Mouse (Mus musculus): ENCODE results near the gene Nell2. TPM values are rescaled to one million over a fixed set of nuclear protein-coding genes. Genes with fewer than 3 reads are reported as not detected.

The Nell2 gene
- polyA plus RNA-seq, 1 experiment = 0.62 TPM

- H3K27me3 ChIP-seq (ENCODE audit: control insufficient read depth, insufficient read depth, insufficient read length) = no peaks in the 10 kb centered on the region
- no peak overlapping the region for H3K4me3 ChIP-seq (ENCODE audit: insufficient read depth, poor library complexity, severe bottlenecking)
- H3K79me3 ChIP-seq (ENCODE audit: low read depth) = no peaks in the 10 kb centered on the region
- H3ac ChIP-seq (ENCODE audit: control insufficient read depth, insufficient read length, low read depth) = no peak overlapping the region
- no peaks in the 10 kb centered on the region for H3K79me2 ChIP-seq (ENCODE audit: control insufficient read depth, insufficient read depth)
- TF ChIP-seq FOSL1 (IDR thresholded peaks at IDR 0.05; ENCODE audit: insufficient read depth, low read length, poor library complexity, severe bottlenecking) (no peak), CEBPB (IDR thresholded peaks at IDR 0.05; ENCODE audit: low read depth) (no peak), USF1 (IDR thresholded peaks at IDR 0.05; ENCODE audit: low read depth) (no peak), CTCF (IDR thresholded peaks at IDR 0.05; ENCODE audit: control insufficient read depth, insufficient read depth, insufficient read length) (no peak), MAX (IDR thresholded peaks at IDR 0.05) (no peak), MYOG (IDR thresholded peaks at IDR 0.05; ENCODE audit: control insufficient read depth, extremely low read depth, insufficient read length) (no peak), MYOD1 (IDR thresholded peaks at IDR 0.05; ENCODE audit: control insufficient read depth, insufficient read length, low read depth) (no peak)
- no peaks in the 10 kb centered on the region for H3K36me3 ChIP-seq (ENCODE audit: control insufficient read depth, insufficient read depth)
Observed at GRCm38 (mm10) chr15:95273236-95273635, 255.1 kb downstream of the Nell2 start.

GRCm38 (mm10) chr15:95272167-95272566 lies 256.2 kb downstream of the Nell2 start:
- H3K36me3 ChIP-seq (ENCODE audit: control insufficient read depth, insufficient read depth) = no peaks in the 10 kb centered on the region
- TF ChIP-seq CEBPB (IDR thresholded peaks at IDR 0.05; ENCODE audit: low read depth) = no peak
- no peak for TF ChIP-seq MAX (IDR thresholded peaks at IDR 0.05)
- no peak for TF ChIP-seq USF1 (IDR thresholded peaks at IDR 0.05; ENCODE audit: low read depth)
- TF ChIP-seq CTCF (IDR thresholded peaks at IDR 0.05; ENCODE audit: control insufficient read depth, insufficient read depth, insufficient read length) = no peak
- TF ChIP-seq FOSL1 (IDR thresholded peaks at IDR 0.05; ENCODE audit: insufficient read depth, low read length, poor library complexity, severe bottlenecking) = no peak
- TF ChIP-seq MYOD1 (IDR thresholded peaks at IDR 0.05; ENCODE audit: control insufficient read depth, insufficient read length, low read depth) = no peak
- TF ChIP-seq MYOG (IDR thresholded peaks at IDR 0.05; ENCODE audit: control insufficient read depth, extremely low read depth, insufficient read length) = no peak
- H3K79me3 ChIP-seq (ENCODE audit: low read depth) = no peaks in the 10 kb centered on the region
- no peak overlapping the region for H3K4me3 ChIP-seq (ENCODE audit: insufficient read depth, poor library complexity, severe bottlenecking)
- no peaks in the 10 kb centered on the region for H3K27me3 ChIP-seq (ENCODE audit: control insufficient read depth, insufficient read depth, insufficient read length)
- H3ac ChIP-seq (ENCODE audit: control insufficient read depth, insufficient read length, low read depth) = no peak overlapping the region
- H3K79me2 ChIP-seq (ENCODE audit: control insufficient read depth, insufficient read depth) = no peaks in the 10 kb centered on the region

- TF ChIP-seq MAX (IDR thresholded peaks at IDR 0.05) (no peak), MYOG (IDR thresholded peaks at IDR 0.05; ENCODE audit: control insufficient read depth, extremely low read depth, insufficient read length) (no peak), USF1 (IDR thresholded peaks at IDR 0.05; ENCODE audit: low read depth) (no peak), CEBPB (IDR thresholded peaks at IDR 0.05; ENCODE audit: low read depth) (no peak), FOSL1 (IDR thresholded peaks at IDR 0.05; ENCODE audit: insufficient read depth, low read length, poor library complexity, severe bottlenecking) (no peak), MYOD1 (IDR thresholded peaks at IDR 0.05; ENCODE audit: control insufficient read depth, insufficient read length, low read depth) (no peak), CTCF (IDR thresholded peaks at IDR 0.05; ENCODE audit: control insufficient read depth, insufficient read depth, insufficient read length) (no peak)
- H3K4me3 ChIP-seq (ENCODE audit: insufficient read depth, poor library complexity, severe bottlenecking) = no peak overlapping the region
- no peaks in the 10 kb centered on the region for H3K27me3 ChIP-seq (ENCODE audit: control insufficient read depth, insufficient read depth, insufficient read length)
- H3K79me2 ChIP-seq (ENCODE audit: control insufficient read depth, insufficient read depth) = no peaks in the 10 kb centered on the region
- H3ac ChIP-seq (ENCODE audit: control insufficient read depth, insufficient read length, low read depth) = no peak overlapping the region
- no peaks in the 10 kb centered on the region for H3K79me3 ChIP-seq (ENCODE audit: low read depth)
- no peaks in the 10 kb centered on the region for H3K36me3 ChIP-seq (ENCODE audit: control insufficient read depth, insufficient read depth)
Observed at GRCm38 (mm10) chr15:95259671-95260450, 268.5 kb downstream of the Nell2 start.

GRCm38 (mm10) chr15:95257131-95257530 lies 271.2 kb downstream of the Nell2 start:
- TF ChIP-seq FOSL1 (IDR thresholded peaks at IDR 0.05; ENCODE audit: insufficient read depth, low read length, poor library complexity, severe bottlenecking) (no peak), CEBPB (IDR thresholded peaks at IDR 0.05; ENCODE audit: low read depth) (no peak), MYOD1 (IDR thresholded peaks at IDR 0.05; ENCODE audit: control insufficient read depth, insufficient read length, low read depth) (no peak), USF1 (IDR thresholded peaks at IDR 0.05; ENCODE audit: low read depth) (no peak), MAX (IDR thresholded peaks at IDR 0.05) (no peak), CTCF (IDR thresholded peaks at IDR 0.05; ENCODE audit: control insufficient read depth, insufficient read depth, insufficient read length) (no peak), MYOG (IDR thresholded peaks at IDR 0.05; ENCODE audit: control insufficient read depth, extremely low read depth, insufficient read length) (no peak)
- H3K79me2 ChIP-seq (ENCODE audit: control insufficient read depth, insufficient read depth) = no peaks in the 10 kb centered on the region

GRCm38 (mm10) chr15:95245516-95245915 lies 282.8 kb downstream of the Nell2 start:
- no peaks in the 10 kb centered on the region for H3K27me3 ChIP-seq (ENCODE audit: control insufficient read depth, insufficient read depth, insufficient read length)
- no peak overlapping the region for H3ac ChIP-seq (ENCODE audit: control insufficient read depth, insufficient read length, low read depth)
- no peak for TF ChIP-seq MYOD1 (IDR thresholded peaks at IDR 0.05; ENCODE audit: control insufficient read depth, insufficient read length, low read depth)
- TF ChIP-seq USF1 (IDR thresholded peaks at IDR 0.05; ENCODE audit: low read depth) = no peak
- no peaks in the 10 kb centered on the region for H3K79me3 ChIP-seq (ENCODE audit: low read depth)
- no peaks in the 10 kb centered on the region for H3K36me3 ChIP-seq (ENCODE audit: control insufficient read depth, insufficient read depth)
- no peaks in the 10 kb centered on the region for H3K79me2 ChIP-seq (ENCODE audit: control insufficient read depth, insufficient read depth)
- H3K4me3 ChIP-seq (ENCODE audit: insufficient read depth, poor library complexity, severe bottlenecking) = no peak overlapping the region

More at GRCm38 (mm10) chr15:95257131-95257530, 271.2 kb downstream of the Nell2 start:
- H3K36me3 ChIP-seq (ENCODE audit: control insufficient read depth, insufficient read depth) = no peaks in the 10 kb centered on the region
- no peaks in the 10 kb centered on the region for H3K79me3 ChIP-seq (ENCODE audit: low read depth)
- H3K4me3 ChIP-seq (ENCODE audit: insufficient read depth, poor library complexity, severe bottlenecking) = no peak overlapping the region
- H3ac ChIP-seq (ENCODE audit: control insufficient read depth, insufficient read length, low read depth) = no peak overlapping the region
- H3K27me3 ChIP-seq (ENCODE audit: control insufficient read depth, insufficient read depth, insufficient read length) = no peaks in the 10 kb centered on the region
